Mouse (Mus musculus) ES-CJ7 (cell line): ENCODE measurements around the gene Gm12216.

Experiments
- DNase-seq: peaks from one replicate; pipeline ENCODE4 v3.0.0; 2011; ENCODE audit warnings: low read depth, low spot score

Gm12216 gene

DNA sequence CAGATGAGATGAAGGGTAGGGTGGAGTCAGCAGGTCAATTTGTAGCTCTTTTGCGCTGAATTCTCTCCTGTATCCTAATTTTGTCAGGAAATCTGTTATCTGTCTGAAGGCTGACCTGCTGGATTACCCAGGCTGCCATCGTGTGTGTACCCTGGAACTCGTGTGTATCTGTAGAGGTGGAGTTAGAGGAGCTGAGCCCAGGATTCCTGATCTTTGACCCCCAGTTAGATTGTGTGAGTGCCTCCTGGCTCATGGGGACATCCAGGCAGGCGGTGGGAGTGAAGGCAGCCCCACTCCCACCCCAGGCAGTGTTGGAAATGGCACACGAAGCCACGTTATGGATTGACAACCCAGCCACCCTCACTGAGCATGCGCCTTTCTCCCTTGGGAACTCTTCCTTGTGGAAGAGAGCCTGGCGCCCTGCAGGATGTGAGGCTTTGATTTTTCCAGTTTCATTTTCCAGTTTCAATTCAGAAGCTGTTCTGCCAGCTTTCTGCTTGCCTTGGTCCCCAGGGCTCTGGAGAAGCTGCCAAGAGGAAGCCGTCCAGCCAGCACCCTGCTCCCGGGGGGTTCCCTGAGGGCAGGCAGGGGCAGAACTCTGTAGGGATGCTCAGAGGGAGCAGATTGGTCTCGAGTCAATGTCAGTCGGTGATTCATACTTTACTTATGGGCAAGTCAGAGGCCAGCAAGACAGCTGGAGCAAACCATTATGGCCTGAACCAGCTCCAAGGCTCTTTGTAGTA is 62.5 kb downstream of the Gm12216 start:
- DNase-seq, result no peak

- DNase-seq, result no peak
These were observed 63.2 kb downstream of the Gm12216 start for GRCm38 (mm10) chr11:53795813-53796212.

DNA sequence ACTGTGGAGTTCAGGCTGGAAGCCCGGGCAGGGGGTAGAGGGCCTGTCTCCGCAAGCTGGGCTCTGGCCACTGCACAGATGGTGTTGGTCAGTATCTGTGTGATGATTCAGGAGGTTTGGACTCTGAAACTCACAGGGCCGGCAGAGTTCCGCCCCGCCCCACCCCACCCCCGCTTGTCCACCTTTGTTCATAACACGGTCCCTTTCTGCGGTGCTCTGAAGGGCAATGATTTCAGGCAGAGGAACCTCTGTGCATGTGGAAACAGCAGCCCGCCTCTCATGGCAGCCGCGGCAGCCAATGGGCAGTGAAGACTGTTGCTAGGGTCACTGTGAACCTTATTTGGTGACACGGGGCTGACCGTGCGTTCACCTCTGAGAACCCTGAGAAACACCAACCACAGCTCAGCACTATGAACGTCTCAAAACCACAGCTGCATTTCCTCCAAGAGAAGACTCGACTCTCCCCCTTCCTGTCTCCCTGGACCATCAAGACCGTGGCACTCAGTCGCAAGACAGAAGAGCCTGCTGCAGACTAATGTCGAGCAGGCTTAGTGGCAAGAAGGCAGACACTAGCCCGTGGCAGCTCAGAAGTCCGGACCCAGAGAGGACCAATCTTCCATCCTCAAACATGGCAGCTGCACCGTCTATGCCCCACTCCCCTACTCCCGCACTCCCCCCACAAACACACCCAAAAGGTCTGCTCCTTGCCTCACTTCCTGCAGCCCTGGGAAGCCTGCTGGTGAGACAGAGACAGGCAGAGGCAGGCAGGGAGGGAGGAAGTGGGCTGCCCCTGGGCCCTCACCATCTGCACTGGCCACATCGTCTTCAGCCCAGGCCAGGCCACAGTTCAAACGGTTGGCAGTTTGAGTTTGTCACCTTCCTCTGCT is 64.1 kb downstream of the Gm12216 start:
- peak; percentile 44 for DNase-seq

DNA sequence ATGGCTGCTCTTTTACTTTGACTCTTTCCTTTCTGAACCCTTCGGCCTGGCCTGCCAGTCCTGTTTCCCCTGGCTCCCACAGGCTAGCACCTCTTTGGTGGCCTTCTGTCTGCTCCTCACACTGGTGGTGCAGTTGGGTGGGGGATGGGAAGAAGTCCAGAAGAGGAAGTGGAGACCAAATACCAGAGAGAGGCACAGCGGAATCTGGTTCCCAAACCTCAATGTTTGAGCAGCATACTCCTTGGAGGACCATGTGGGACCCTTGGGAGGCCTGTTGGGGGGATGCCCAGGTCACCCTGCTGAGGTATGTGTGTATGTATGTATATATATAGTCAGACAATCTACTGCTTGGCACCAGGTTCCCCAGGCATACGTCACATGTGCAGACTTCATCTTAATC is 65.0 kb downstream of the Gm12216 start:
- no peak for DNase-seq

DNA sequence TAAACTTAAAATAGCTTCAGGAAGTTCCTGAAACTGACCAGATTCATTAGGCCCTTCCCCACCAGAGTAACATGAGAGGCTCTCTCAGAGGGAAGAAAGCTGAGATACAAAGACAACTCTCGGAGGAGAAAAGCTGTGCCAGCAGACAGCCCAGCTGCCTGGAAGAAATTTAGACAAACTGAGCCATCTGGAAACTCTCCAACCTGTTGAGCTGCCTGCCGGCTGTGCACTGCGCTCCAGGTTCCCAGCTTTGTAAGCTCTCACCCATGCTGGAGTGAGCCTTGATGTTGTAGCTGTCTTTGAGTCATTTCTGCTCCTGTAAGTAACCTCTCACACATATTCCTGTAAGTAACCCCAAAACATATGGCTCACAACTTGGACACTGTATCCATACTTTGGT is 66.1 kb downstream of the Gm12216 start:
- no peak for DNase-seq

- DNase-seq, result no peak
These were observed 69.8 kb downstream of the Gm12216 start for GRCm38 (mm10) chr11:53789277-53789676.

- DNase-seq, result no peak
These were observed 70.9 kb downstream of the Gm12216 start for GRCm38 (mm10) chr11:53788196-53788595.

GRCm38 (mm10) chr11:53786058-53787031 is 72.7 kb downstream of the Gm12216 start:
- DNase-seq, result no peak

DNA sequence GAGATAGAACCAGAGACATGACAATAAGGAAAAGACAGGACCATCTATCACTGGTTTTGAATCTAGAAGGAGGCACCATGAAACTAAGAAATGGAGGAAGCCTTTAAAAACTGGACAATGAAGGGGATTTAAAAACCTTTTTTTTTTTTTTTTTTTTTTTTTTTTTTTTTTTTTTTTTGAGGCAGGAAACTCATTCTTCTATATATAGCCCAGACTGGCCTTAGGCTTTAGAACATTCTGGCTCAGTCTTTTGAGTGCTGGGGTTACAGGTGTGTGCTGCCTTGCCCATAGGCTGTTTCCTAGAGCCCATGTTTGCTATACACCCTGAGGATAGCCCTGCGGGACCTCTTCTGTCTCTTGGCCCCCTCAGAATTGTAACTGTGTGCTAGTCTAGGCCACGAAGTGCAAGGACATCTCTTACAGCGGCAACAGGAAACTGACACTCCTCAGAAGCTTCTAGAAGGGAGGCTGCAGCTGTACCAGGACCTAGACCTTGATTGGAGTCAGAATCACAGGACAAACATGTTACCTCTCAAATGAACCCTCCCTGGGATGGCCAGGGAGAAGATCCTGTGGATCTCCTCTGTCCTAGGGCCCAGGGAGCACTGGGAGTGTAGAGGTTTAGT is 73.6 kb downstream of the Gm12216 start:
- no peak for DNase-seq

DNA sequence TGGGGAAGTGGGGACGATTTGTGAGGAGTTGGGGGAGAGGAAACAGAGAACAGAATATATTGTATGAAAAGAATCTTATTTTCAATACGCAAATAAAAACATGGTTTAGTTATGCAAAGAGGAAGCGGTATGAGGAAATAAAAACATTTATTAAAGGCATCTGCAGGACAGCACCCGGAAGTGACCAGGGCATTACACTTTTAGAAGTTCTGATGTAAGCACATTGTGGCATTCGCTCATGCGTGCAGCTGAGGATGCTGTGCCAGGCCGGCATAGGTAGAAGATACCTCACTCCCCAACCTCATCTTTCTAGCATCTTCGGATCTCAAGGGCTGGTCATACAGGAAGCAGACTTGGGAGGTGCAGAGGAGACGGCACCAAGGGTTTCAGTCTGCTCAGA is 75.8 kb downstream of the Gm12216 start:
- no peak for DNase-seq

DNA sequence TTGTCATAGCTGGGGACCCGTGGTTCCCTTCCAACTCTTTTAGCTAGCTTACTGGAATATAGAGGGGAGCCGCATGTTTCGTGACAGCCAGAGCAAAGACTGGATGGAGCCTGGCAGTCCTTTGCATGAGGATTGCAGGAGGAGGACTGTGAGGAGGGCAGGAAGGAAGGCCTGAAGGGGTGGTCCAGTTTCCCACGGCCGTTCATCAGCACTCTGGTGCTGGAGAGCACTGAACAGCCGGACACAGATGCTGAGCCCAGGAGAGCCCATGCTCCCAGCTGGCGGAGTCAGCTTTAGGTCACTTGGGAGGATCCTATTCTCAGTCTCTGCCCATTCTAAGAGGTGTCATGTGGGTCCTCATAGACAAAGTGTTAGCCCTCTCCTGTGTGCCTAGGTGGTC is 77.1 kb downstream of the Gm12216 start:
- no peak for DNase-seq

DNA sequence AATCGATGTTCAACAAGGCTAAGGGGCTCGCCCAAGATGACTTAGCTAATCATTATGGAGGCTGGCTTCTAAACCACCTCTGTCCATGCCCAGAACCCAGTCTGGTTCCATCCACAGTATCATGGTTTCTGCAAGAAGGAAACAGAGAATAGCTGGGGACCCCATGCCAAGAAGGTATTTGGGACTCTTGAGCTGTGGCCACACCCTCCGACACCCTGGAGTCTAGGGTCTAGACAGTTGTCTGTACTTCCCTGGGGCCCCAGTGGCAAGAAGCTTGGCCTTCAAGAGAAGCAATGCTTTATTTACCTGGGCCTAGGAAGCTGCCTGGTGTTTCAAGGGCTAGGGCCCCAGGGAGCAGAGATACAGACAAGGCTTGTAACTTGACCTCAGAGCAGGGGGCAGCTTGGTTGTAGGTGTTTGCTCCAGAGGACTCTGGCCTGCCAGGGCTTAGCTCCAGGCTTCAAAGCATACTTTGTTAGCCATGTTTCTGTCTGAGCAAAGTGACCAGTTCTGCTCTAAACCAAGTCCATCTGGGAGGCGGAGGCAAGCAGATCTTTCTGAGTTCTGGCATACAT is 77.8 kb downstream of the Gm12216 start:
- DNase-seq, result no peak

DNA sequence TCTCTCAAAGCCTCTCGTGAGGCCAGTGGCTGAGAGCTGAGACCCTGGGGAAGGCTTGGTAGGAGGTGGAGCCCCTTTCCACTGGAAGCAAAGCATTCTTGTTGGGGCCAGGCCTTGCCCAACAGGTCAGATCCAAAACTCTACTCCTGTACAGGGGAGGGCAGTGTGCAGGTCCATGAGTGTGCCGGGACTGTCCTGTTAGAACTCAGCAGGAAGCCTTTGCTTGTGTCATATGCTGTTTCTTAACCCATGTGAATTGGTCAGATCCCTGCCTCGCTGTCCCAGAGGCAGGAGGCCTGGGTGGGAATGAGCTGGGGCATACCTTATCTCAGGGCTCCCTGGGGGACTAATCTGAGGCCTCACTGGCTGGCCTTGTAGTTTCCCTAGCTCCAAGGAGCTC is 78.8 kb downstream of the Gm12216 start:
- no peak for DNase-seq

DNA sequence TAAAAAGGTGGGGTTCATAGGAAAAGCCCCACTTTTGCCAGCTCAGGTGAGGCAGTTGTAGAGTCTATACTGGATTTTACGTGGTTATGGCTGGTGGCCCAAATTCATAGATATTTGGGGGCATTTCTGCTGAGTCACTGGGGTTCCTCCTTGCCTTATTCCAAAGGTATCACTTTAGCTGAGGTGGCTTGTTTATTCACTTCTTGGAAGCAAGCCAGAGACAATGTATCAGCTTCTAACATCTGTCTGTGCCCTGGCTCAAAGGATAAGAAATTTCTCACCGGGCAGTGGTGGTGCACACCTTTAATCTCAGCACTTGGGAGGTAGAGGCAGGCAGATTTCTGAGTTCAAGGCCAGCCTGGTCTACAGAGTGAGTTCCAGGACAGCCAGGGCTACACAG is 79.2 kb downstream of the Gm12216 start:
- DNase-seq, result no peak

DNA sequence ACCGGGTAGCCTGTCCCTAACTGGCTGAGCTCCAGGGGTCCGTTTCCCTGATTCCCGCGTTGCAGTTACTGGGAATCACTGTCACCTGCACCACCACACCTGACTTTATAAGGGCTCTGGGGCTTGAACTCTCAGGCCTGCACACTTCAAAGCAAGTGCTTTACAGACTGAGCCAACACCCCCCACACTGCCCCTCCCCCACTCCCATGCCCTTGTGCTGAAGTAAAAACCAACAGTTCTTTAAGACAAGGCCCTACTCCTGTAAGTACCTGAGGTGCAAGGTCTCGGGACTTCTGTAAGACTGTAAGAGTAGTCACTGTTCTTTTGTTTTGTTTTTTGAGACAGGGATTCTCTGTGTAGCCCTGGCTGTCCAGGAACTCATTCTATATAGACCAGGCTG is 80.6 kb downstream of the Gm12216 start:
- peak; percentile 76 for DNase-seq

- no peak for DNase-seq
These were observed 81.3 kb downstream of the Gm12216 start for GRCm38 (mm10) chr11:53777736-53778135.

- no peak for DNase-seq
These were observed 84.3 kb downstream of the Gm12216 start for GRCm38 (mm10) chr11:53774659-53775255.

DNA sequence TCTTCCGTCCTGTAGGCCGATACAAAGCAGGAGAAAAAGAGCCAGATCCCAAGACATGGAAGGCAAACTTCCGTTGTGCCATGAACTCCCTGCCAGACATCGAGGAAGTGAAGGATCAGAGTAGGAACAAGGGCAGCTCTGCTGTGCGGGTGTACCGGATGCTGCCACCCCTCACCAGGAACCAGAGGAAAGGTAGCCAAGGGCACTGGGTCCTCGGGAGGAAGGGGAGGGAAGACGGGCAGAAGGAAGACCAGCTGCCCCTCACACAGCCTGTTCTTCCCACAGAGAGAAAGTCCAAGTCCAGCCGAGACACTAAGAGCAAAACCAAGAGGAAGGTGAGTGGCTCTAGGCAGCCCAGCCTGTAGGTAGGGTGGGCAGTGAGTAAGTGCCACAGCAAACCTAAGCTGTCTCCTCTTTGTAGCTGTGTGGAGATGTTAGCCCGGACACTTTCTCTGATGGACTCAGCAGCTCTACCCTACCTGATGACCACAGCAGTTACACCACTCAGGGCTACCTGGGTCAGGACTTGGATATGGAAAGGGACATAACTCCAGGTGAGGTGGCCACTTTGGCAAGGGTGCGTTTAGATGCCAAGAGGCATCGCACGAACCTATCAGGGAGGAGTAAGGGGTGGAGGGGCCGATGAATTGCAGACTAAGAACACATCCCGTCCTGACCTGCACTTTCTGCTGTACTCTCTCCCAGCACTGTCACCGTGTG is 85.3 kb downstream of the Gm12216 start:
- DNase-seq, result no peak

GRCm38 (mm10) chr11:53773087-53773486 is 86.0 kb downstream of the Gm12216 start, which contains the start of gene Gm17334:
Gene Gm17334 (minus strand): TSS chr11:53773187.
- DNase-seq, result no peak

DNA sequence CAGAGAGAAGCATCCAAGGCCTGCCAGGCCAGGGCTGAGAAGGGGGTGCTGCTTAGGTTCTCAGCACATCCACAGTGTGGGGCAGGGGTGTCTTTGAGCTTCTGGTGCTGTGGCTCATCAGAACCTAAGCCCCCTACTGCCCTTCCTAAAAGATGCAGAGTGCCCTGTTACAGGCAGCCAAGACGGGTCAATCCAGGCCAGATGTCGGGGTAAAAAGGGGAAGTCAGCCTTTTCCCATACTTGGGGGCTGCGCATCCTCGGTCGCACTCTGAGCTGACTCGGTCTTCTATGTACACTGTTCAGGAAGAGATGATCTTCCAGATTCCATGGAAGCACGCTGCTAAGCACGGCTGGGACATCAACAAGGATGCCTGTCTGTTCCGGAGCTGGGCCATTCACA is 86.5 kb downstream of the Gm12216 start:
- no peak for DNase-seq
